Mouse (Mus musculus): ENCODE results near the gene Gm17662. TPM values are rescaled to one million over a fixed set of nuclear protein-coding genes. Genes with fewer than 3 reads are reported as not detected.

Gm17662 gene
- polyA plus RNA-seq, 1 experiment from 2014 or later: not detected

DNA sequence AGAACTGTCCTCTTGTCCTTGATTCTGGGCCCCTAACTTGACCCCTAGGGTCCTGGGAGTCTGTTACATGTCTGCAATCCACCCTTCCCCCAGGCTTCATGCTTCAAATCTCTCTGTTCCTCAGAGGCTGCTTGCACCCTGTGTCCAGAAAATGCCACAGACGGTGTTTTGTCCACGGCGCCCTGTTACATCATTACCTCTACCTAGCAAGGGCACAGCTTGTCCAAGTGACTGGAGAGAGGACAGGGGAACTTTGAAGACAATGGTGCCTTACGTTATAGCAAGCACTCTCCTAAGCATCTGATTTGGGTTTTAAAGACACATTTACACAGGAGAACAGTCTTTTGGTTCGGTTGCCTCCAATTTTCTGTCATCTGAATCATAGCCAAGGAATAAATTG, 36.5 kb downstream of the Gm17662 start:
- H3K4me3 ChIP-seq: no peak overlapping the region
- no peak overlapping the region for H3K27ac ChIP-seq (replicated peaks)
- no peaks in the 10 kb centered on the region for H3K9me3 ChIP-seq (replicated peaks)
- 79% methylated on average over 5 of the region's 5 CpGs for WGBS
- H3K27me3 ChIP-seq (ENCODE audit: low read depth, poor library complexity, severe bottlenecking): no peaks in the 10 kb centered on the region
- no peak for DNase-seq (ENCODE audit: low spot score)
- H3K4me1 ChIP-seq: peaks cover 19% of the 10 kb centered on the region; the same call in 1 of the 2 replicates
- H3K36me3 ChIP-seq: no peaks in the 10 kb centered on the region

DNA sequence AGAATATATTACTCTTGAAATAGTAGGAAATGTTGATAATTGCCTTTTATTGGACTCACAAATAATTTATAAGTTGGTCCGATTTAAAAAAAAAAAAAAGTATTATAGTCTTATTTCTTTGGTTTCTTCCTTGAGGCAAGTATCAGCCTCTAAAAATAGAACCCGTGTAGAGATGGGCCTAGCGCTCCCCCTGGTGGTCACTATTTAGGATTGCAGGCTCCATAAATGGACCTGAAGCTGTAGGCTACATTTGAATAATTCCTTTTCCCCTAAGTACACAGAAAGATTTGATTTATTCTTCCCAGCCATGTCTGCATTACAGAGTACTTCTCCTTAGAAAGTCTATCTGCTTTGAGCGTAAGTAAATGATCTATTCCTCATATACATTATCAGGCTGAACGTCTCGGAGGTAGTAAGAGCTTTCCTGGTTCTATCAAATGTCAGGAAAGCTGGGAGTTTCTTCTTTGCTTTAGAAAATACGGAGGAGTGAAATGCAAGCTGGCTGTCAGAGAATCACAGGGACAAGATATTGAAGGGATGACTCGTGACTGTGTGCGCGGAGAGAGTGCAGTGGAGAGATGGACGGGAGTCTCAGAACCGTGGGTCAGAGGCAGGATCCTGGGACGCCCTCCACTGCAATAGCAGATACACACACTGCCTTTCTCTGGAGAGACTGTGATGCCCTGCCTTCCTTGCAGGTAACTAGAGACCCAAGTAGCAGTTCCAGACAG, 37.0 kb downstream of the Gm17662 start:
- no peaks in the 10 kb centered on the region for H3K36me3 ChIP-seq
- H3K4me1 ChIP-seq: peaks cover 14% of the 10 kb centered on the region; the same call in 1 of the 2 replicates
- H3K4me3 ChIP-seq: no peak overlapping the region
- no peak overlapping the region for H3K27ac ChIP-seq (replicated peaks)
- no peaks in the 10 kb centered on the region for H3K27me3 ChIP-seq (ENCODE audit: low read depth, poor library complexity, severe bottlenecking)
- WGBS: 61% methylated on average over 13 of the region's 13 CpGs
- DNase-seq (ENCODE audit: low spot score): peak; percentile 40
- H3K9me3 ChIP-seq (replicated peaks): no peaks in the 10 kb centered on the region

DNA sequence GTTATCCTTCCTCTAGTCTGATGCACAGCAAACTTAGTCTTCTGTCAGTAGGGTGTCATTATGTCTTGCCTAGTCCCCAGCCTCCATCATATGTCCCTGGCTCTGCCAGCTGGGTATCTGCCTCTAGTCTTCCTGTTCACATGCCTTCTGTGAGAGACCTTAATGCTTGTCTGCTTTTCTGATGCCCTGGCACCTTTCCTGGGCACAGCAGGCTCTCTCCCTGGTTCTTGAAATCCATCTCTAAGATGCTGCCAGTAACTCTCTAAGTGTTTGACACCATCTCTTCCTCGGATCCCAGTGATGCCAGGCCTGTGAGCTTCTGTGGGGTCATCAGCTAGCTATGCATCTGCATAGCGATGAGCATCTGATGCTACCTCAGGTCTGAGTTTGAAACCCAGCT, 45.7 kb downstream of the Gm17662 start:
- Histone ChIP-seq H3K27me3 (ENCODE audit: low read depth, poor library complexity, severe bottlenecking) (no peaks in the 10 kb centered on the region), H3K9me3 (replicated peaks) (no peaks in the 10 kb centered on the region; the same call in 1 of the 2 replicates), H3K36me3 (no peaks in the 10 kb centered on the region), H3K4me3 (no peak overlapping the region), H3K4me1 (no peaks in the 10 kb centered on the region), H3K27ac (replicated peaks) (no peak overlapping the region)
- DNase-seq (ENCODE audit: low spot score): no peak
- WGBS: 88% methylated on average over 2 of the region's 2 CpGs

DNA sequence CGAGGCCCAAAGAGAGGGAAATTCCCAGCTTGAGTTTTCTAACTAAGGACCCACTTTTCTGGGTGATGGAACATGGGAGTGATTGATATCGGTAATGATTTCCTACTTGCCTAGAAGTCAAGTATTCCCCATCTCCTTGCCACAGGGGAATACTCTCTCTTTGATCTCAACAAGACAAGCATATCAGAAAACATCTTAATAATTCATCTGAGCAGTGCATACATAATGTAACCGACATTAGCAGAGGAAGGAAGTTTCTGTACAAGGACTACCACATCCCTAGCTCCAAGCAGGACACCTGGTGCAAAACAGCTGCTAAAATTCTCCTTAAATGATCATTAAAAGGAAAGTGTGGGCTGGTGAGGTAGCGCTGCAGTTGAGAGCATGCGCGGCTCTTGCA, 47.9 kb downstream of the Gm17662 start:
- DNase-seq (ENCODE audit: low spot score): no peak
- Histone ChIP-seq H3K27ac (replicated peaks) (no peak overlapping the region), H3K36me3 (no peaks in the 10 kb centered on the region), H3K27me3 (ENCODE audit: low read depth, poor library complexity, severe bottlenecking) (no peaks in the 10 kb centered on the region), H3K4me3 (no peak overlapping the region), H3K9me3 (replicated peaks) (no peaks in the 10 kb centered on the region; the same call in 1 of the 2 replicates), H3K4me1 (no peaks in the 10 kb centered on the region)
- WGBS: 90% methylated on average over 6 of the region's 6 CpGs

Other genes starting within 250 kb of the Gm17662 start
- 0.12 TPM in 1 of 2 replicates, not detected in the other for gene C8b, start 91.0 kb upstream of the Gm17662 start, polyA plus RNA-seq (2016; fragmentation: Nextera tagmentation; extraction: Ambion mirVana)
- gene C8a, start 19.1 kb downstream of the Gm17662 start, polyA plus RNA-seq (2016; fragmentation: Nextera tagmentation; extraction: Ambion mirVana): 0.24 TPM in 1 of 2 replicates, not detected in the other
- 0.06 and 0.09 TPM in 2 replicates for gene Fyb2, start 56.1 kb downstream of the Gm17662 start, polyA plus RNA-seq (2016; fragmentation: Nextera tagmentation; extraction: Ambion mirVana)

Measured in midbrain, embryonic 10.5 days (tissue).